Mouse (Mus musculus) embryo, embryonic 10 days (tissue): ENCODE data around the gene Atf7ip.

Experiments
- DNase-seq: peaks from one replicate; pipeline ENCODE4 v3.0.0-alpha.2; 2015; ENCODE audit warnings: low spot score

The Atf7ip gene

DNA sequence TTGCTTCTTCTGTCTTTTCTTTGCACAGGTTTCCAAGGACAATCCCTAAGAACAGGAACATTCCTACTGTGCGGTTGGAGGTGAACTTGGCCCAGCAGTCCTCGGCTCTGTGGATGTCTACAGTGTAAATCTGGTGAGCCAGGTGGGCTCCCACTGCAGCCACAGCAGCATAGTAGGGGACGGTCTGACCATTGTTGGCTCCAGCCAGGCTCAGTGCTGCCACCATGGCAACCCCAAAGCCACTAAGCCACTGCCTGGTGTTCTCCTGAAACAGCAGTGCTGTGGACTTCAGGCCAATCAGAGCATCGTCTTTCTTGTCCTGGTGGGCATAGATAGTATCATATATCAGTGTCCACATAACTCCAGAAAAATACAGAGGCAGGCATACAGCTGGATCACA is 19.8 kb upstream of the Atf7ip start:
- DNase-seq: peak; percentile 24

DNA sequence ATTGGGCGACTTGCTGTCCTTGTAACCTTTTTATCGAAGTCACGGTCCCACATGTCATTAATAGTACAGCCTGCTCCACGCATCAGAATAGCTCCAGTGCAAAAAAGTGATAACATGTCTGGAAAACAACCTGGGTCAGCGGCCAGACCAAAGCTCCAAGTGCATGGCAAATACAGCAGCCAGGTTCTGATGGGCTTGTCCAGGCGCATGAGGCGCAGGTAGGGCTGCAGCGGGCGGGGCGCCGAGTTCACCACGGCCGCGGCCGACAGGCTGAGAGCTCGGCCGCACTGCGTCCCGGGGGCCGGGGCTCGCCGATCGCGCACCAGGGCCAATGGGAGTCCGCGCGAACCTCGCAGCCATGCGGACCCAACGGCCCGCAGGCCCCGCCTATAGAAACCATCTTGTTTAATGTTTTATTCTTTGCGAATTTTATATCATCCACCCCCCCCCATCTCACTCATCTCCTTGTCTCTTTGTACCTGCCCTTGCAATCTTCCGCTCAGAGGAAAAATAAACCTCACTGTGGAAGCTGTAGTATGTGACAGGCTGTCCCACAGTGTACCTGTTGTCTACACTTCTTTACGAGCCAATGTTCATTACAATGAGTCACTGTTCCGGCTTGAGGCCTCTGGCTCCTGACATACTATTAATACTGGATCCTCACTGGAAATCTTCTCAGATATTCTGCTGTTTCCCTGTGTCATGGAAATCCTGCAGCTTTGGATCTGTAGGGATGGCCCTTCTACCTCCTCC is 19.0 kb upstream of the Atf7ip start:
- no peak for DNase-seq

DNA sequence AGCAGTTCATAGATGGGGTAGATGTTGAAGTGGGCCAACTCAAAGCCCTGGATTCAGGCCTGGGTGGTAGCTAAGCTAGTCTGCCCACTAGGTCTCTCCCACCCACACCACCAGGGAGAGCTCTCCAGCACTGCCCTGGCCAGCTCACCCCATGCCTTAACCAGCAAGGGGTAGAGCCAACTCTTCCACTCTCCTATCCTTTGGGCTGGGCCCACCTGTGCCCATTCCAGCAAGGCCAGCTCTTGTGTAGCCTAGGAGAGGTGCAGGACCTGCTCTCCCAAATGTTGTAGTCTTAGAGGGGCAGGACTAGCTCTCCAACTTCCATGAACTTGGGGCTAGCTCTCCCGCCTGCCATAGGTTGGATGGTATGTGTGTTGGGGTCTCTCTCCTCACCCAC is 18.4 kb upstream of the Atf7ip start:
- no peak for DNase-seq

DNA sequence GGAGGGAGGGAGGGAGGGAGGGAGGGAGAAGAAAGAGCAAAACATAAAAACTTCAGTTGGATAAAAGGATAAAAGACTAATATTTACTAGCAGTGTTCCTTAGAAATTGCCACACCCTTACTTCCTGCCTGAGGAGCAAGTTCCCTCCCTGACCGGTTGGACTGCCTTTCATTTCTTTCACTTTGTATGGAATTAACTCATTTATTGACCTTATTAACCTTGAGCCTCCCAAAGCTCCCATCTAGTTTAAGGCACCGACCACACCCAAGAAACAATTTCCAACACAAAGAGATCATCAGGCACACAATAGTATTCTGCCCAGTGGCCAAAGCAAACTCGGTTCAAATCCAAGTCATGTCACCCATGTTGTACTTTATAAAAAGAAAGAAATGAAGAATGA is 16.1 kb upstream of the Atf7ip start:
- DNase-seq: no peak

DNA sequence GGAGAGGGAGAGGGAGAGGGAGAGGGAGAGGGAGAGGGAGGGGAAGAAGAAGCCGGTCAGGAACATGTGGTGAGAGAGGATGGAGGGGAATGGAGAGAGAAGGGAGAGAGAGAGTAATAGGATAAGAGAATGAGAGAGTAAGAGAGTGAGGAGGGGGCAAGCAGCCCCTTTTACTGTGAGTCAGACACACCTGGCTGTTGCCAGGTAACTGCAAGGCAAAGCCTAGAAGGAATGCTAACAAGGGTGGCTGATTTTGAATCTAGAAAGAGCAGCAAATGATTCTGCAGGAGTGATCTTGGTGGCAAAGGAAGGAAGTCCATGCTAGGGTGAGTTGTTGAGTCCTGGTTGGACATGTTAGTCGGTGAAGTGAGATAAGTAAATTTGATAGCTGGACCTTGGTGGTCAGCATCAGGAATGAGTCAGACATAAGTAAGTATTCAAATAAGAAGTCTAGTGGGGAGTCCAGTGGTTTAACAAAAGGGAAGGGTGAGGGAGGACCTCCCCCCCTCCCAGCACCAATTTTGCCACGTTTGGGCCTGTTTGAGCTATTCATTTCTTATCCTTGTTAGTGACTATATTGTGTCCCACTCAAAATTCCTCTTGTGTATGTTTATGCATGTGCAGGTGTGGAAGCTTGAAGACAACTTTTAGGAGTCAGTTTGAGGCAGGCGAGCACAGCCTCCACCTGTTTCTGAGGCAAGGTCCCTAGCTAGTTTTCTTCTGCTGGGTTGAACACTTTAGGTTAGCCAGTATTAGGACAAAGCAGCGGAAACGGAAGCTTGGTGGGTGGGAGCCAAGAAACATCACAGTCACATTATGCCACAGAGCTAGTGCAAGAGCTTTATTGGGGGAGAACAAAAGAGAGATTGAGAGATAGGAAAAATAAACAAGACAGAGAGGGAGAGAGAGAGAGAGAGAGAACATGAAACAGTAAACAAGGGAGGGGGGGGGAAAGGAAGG is 15.2 kb upstream of the Atf7ip start:
- no peak for DNase-seq

DNA sequence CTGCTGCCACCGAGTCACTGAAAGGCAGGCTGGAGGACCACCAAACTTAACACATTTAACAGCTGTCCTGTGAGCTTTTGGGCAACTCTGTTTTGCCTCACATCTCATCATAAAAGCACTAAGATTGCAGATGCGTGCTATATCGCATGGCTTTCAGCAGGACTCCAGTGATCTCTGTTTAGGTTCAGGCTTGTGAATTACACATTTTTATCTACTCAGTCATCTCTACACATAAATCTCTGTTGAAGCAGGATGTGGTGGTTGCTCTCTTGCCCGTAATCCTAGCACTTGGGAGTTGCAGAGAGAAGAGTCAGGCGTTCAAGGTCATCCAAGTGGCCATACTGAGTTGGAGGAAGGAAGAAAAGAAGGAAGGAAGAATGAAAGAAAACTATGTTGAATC is 14.3 kb upstream of the Atf7ip start:
- no peak for DNase-seq

DNA sequence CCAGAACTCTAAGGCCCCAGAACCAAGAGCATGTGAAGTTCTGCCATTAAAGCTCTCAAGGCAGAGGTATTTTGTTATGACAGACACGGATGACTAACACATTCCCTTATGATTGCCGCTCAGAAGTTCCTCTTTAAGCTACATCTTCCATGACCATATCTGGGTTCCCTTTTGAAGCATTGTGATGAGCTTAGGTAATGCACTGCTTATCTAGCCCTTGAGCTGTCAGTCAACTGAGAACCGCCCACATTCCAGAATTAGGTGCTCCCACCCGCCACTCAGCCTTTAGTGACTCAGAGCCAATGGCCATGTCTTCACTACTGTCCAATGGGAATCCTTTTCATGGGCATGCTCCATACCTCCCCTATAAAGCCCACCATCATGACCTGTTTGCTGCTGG is 13.7 kb upstream of the Atf7ip start:
- DNase-seq: no peak

DNA sequence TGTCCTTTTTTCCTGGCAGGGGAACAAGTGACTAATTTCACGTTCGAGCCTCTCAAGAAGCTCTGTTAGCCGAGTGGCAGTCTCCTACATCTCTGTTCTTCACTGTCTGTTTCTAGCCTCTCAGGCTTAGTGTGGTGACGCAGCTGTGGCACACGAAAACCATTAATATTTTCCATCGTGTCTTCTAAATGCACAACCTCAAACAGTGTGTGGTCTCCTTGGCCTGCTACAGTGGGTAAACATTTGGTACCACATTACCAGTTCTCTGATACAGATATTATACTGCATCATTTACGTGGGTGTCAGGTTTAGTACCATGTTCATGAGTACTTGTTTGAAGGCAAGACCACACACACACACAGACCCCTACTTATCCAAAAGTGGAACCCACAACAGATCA is 12.5 kb upstream of the Atf7ip start:
- DNase-seq: no peak

DNA sequence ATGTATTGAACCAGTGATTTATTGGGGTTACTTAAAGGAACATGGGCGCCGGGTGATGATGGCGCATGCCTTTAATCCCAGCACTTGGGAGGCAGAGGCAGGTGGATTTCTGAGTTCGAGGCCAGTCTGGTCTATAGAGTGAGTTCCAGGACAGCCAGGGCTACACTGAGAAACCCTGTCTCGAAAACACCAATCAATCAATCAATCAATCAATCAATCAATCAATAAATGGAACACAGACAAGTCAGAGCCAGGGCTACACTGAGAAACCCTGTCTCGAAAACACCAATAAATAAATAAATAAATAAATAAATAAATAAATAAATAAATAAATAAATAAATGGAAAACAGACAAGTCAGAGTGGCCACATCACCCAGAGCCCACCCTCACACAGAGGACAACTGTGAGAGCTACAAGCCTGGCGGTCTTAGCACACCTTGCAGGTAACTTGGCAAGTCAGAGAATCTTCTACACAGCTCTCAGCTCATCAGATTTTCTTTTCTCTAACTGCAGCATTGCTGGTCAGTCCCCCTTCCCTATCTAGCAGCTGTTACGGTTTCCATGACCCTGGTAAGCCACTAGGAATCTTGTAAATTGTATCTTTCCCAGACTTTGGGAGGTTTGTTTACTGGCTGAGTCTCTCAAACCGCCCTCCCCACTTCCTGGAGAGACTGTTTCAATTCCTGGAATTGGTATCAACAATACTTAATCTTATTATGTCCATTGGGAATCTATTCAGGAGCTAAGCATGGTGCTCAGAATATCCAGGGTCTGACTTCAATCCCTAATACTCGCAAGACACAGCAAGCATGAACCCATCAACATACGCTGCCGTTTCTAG is 11.8 kb upstream of the Atf7ip start:
- DNase-seq: no peak

DNA sequence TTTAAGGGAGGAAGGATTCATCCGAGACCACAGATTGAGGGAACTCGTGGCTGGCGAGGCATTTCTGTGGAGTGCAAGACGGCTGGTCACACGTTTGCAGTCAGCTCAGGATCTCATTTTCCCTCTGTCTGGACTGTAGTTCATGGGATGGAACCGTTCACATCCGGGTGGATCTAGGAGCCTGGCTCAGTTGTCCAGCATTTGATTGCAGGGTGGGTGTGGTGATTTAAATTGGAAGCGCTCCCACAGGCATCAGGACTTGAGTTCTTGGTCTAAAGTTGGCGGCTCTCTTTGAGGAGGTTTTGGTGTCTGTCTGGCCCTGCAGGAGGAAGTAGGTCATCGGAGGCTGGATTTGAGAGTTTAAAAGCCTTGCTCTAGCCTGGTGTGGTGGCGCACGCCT is 10.9 kb upstream of the Atf7ip start:
- DNase-seq: no peak

DNA sequence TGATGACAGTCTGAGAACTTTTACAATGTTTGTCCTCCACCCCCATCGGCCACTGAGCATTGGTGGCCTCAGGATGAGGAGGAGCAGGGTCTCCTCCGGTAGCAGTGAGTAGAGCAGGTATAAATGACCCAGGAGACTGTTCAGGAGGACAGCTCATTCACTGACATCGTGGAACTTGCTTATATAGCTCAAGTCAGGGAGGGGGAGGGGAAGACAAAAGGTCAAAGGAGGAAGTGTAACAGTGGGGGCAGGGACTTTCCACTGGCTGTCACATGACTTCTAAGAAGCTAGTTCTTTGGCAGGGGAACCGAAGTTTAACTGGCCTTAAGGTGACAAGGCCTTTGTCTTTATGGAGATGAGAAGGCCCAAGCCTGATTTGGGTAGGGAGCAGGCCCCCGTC is 8.2 kb upstream of the Atf7ip start:
- DNase-seq: no peak

DNA sequence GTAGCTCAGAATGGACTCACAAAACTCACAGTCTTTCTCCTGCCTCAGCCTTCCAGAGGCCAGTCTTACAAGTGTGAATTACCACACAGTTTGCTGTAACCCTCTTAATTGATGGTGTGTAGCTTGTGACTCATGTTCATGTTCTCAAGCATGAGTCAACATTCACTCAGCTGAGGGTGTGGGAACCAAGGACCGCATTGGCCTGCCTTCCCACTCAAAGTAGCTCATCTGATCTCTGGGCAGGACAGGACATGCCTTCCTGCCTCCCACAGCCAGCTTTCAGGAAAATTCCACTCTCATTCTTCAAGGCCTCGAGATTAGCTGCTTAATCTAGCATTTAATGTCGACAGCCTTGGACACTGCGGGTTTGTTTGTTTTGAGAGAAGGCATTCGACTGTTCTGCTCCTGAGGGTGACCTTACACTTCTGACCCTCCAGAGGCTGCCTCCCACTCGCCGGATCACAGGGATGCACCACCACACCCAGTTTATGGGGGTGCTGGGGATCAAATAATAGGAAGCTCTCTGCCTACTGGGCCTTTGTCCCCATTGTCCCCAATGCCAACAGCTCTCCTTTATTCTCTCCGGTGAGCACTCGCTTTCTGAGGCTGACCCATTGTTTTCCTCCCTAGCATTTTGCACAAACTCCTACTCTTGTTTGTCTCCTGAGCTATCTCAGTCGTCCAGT is 6.5 kb upstream of the Atf7ip start:
- DNase-seq: no peak

DNA sequence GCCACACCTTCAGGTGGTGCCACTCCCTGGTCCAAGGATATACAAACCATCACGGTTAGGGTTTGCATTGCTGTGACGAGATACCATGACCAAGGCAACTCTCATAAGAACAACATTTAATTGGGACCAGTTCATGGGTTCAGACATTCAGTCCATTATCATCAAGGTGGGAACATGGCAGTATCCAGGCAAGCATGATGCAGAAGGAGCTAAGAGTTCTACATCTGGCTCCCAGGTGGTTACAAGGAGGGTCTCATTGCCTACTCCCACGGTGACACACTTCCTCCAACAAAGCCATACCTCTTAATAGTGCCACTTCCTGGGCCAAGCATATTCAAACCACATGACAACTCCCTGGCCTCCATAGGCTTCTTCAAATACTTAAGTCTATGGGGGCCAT is 2.7 kb downstream of the Atf7ip start:
- no peak for DNase-seq

DNA sequence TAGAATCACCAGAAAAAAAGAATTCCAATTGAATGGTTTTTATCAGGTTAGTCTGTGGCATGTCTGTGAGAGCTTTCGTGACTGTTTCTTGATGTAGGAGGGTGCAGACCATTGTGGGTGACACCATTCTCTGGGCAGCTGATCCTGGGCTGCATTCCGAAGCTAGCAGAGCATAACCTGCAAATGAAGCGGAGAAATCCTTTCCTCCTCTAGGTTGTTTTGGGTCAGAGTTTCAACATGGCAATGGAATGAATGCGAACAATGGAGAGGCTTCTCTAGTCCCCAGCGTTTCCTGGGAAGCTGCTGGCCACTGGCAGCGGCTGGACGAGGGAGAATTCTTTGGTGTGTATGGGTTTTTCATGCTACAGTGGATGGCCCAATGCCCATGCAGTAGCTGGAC is 5.0 kb downstream of the Atf7ip start:
- DNase-seq: no peak

DNA sequence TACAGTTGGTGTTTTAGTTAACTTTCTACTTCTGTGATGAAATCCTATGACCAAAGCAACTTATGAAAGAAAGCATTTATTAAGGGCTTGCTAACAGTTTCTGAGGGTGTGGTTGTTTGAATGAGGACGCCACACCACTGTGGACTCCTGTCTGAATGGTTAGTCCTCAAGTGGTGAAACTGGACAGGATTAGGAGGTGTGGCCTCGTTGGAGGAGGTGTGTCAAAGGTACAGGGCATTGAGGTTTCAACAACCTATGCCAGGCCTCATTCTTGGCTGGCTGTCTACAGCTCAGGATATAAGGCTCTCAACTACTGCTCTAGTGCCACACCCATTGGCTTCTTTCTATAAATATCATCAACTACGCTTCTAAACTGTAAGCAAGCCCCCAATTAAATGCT is 6.4 kb downstream of the Atf7ip start:
- DNase-seq: no peak

DNA sequence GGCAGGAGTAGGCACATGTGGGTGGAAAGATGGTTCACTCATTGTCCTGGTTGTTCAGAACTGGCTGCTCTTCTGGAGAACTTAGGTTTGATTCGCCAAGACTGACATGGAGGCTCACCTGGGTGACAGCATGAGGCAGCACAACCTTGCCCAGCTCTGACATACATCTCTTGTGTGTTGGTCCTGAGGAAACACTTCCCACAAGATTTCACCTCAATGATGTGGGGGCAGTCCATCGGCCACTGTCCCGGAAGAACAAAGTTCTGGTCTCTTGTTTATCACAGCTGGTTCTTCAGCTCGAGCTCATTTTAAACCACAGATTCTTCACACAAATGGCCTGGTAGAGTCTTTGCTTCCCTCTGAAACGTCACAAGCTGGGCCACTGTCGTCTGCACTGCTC is 10.7 kb downstream of the Atf7ip start:
- no peak for DNase-seq

DNA sequence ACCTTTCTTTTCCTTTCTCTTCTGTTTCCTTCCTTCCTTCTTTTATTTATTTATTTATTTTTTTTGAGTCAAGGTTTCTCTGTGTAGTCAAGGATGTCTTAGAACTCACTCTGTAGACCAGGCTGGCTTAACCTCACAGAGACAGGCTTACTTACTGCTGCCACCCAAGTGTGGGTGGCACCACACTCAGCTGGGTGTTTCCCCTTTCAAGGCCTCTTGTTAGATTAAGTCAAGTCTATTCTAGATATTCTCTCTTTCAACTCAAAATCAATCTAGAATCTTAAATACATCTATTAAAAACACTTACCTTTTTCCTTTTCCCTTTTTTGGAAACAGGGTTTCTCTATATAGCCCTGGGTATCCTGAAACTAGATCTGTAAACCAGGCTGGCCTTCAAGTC is 11.3 kb downstream of the Atf7ip start:
- no peak for DNase-seq

DNA sequence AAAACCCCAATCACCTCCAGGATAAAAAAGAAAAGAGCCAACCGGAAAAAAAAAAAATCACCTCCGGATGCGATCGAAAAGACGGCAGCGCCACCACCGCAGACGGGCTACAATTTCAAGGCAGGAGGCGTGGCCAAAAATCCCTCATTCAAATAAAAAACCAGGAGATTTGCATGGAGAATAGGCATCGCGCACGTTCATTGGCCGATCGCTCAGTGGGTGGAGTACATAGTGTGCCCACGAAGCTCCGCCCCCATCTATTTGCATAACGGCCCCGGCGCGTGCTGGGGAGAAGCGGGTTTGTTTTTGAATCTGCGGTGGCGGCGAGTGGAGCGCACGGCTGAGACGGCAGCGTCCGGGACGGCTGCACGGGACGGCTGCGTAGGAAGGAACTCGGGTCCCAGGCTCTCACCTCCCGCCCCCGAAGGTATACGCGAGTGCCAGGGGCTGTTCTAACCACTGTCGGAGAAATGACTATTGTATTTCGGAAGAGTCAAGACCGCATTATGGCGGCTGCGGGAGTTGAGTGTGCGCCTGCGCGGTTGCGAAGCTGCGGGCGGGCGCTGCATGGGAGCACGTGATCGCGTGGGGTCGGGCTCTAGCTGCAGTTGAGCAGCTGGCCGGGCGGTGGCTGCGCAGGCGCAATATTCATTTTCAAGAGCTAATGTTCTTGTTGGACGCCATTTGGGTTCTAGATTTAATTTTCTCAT is 12.7 kb downstream of the Atf7ip start:
- peak; percentile 99 for DNase-seq

DNA sequence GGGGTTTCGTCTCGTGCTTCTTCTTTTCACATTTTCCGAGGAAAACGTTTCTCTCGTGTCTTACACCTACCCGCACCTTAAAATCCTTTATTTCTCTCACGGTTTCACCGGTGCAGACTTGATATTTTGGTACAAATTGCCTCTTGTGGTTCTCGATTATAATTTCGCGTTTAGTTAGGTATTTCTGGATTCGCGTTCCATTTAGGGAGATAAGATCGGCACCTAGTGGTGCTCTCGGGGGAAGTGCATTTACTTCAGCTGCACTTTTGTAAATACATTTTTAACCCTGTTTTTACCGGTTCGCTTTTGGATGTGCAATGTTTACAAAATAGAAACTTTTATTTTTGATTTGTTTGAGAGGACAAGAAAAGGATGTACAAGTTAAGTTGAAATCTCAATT is 13.3 kb downstream of the Atf7ip start:
- DNase-seq: peak; percentile 57

DNA sequence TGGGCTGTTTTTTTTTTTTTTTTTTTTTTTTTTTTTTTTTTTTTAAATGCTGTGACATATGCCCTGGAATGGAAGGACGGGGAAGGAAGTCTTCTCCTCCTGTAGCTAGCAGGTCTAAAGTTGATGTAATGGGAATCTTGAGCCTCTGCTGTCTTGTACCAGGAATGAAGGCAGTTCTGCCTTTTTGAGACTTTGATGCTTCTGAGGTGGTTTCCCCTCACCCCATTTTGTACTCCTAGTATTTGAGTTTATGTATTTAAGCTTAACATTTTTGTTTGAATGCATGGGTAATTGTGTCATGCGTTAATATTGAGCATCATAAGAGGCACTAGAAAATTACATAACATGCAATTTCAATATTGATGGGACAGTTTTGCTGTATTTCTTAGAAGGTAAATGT is 14.4 kb downstream of the Atf7ip start:
- no peak for DNase-seq

DNA sequence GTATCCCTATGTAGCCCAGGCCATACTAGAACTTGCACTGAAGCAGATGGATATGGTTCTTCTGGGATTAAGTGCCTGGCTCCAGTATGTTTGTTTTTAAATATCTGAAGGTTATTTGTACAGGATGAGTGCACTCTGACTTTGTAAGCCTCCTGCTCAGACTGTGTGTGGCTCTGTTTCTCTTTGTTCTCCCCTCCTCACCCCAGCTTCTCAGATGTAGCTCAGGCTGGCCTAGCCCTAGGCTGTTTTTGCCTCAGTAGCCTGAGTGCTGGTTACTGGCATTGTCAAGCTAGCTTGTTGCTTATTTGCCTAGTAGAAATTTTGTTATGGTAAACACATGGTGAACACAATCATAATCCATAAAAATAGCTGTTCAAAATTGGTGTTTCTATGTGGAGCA is 15.7 kb downstream of the Atf7ip start:
- no peak for DNase-seq
